Mouse (Mus musculus): ENCODE results near the gene Mc1r.

DNA sequence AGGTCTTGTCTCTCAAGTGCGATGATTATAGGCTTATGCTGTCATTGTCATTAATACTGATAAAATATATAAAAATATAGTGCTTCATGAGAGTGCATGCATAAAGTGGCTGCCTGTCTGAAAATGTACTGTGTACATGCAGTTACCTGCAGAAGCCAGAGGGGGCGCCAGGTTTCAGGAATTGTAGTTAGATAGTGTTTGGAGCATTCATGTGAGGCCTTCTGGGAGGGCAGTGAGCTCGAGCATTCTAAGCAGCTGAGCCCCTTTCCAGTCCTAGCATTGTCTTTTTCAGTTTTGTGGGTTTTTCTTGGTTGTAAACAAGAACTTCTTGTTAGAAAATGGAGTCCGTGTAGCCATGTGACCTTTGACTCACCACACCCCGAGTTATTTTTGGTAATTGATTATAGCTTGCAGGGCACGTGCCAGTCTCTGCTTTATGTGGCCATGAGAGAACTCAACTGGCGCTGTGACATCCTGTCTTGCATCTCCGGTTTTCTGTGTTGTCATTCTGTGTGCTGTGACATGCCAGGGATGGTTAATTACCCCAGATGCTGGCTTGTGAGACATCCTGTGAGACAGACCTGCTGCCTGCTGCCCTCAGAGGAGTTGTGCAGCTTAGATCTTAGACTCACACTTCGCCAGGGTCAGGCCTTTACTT, 21.9 kb upstream of the Mc1r start:
- TF ChIP-seq CTCF (IDR thresholded peaks at IDR 0.05) (peak; percentile 73), EP300 (IDR thresholded peaks at IDR 0.05) (no peak)
